Mouse (Mus musculus) embryonic fibroblast, embryonic 13.5 days (primary cell): Measurements from ENCODE around the gene D630039A03Rik.

Experiments used
- CTCF ChIP-seq: IDR thresholded peaks from 2 replicates; pipeline ENCODE4 v1.5.1; 2011; ENCODE audit warnings: mild to moderate bottlenecking, control low read depth, low read length, moderate library complexity, borderline replicate concordance; ENCODE audit not compliant: insufficient read depth
- POLR2A ChIP-seq: IDR thresholded peaks from 2 replicates; pipeline ENCODE4 v1.6.1; 2011; ENCODE audit warnings: low read depth, mild to moderate bottlenecking, control low read depth, low read length, moderate library complexity

GRCm38 (mm10) chr4:57942892-57943291, 26.8 kb upstream of the D630039A03Rik start:
- no peak for TF ChIP-seq CTCF
- no peak for TF ChIP-seq POLR2A
